Mouse (Mus musculus): ENCODE results near the gene Rtl5. TPM values are rescaled to one million over a fixed set of nuclear protein-coding genes. Genes with fewer than 3 reads are reported as not detected.

Gene Rtl5
- total RNA-seq, 2 experiments from 2014 or later = 1.1 to 1.3 TPM

Other genes with a start within 250 kb of the Rtl5 start
- gene Nhsl2, start 221.9 kb downstream of the Rtl5 start, total RNA-seq (2021) = 1 to 10 TPM; 4.2 to 5.0 TPM
- gene Pin4, start 48.1 kb upstream of the Rtl5 start, total RNA-seq (2021) = 10 to 100 TPM; 23.8 to 23.9 TPM
- under 1 TPM; 0.40 to 0.41 TPM for gene Ercc6l, start 85.8 kb upstream of the Rtl5 start, total RNA-seq (2021)
- 100 to 1,000 TPM; 672 to 785 TPM for gene Rps4x, start 118.1 kb upstream of the Rtl5 start, total RNA-seq (2021)
- gene Cited1, start 180.9 kb upstream of the Rtl5 start, total RNA-seq (2021) = under 1 TPM in 1 of 2 experiments, not detected in 1; 0.60 TPM